Mouse (Mus musculus): ENCODE measurements at regions not wholly inside any gene's neighbourhood (a gene's known extent, or its start where the extent isn't known, plus 50 kb on each side); places are given as distances from the start of the nearest gene placed in this dataset.

DNA sequence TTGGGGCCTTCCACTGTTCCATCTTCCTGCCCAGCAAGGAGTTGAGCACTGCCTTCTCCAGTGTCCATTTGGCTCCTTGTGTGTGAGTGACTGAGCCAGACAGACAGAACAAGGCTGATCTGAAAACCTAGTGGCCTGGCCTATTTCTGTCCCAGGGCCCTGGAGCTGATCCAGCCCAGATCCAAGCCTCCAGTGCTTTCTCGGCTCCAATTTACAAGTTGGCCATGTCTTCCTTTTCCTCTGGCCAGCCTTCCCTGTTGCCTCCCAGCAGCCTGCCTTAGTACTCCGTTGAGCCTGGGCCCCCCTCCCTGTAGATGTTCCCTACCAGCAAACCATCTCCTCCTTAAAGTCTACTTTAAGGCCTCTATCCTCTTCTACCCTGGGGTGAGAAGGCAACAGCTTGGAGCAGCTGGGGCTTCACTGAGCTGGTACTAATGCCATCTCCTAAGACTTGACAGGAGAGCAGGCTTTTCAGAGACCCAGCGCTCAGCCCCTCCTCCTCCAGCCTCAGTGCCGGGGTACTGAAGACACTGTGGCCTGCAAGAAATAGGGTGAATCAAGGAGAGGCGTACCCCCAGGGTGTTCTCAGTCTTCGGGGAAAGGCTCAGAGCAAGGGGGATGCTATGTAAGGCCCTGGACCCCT is 101.7 kb downstream of the Pja1 start:
- no peak for TF ChIP-seq CTCF (IDR thresholded peaks at IDR 0.05; ENCODE audit: low read depth)
- TF ChIP-seq EP300 (optimal IDR thresholded peaks at IDR 0.05): no peak
